8 mouse cellular contexts compared by ENCODE assay signal in the genomic region with DNA sequence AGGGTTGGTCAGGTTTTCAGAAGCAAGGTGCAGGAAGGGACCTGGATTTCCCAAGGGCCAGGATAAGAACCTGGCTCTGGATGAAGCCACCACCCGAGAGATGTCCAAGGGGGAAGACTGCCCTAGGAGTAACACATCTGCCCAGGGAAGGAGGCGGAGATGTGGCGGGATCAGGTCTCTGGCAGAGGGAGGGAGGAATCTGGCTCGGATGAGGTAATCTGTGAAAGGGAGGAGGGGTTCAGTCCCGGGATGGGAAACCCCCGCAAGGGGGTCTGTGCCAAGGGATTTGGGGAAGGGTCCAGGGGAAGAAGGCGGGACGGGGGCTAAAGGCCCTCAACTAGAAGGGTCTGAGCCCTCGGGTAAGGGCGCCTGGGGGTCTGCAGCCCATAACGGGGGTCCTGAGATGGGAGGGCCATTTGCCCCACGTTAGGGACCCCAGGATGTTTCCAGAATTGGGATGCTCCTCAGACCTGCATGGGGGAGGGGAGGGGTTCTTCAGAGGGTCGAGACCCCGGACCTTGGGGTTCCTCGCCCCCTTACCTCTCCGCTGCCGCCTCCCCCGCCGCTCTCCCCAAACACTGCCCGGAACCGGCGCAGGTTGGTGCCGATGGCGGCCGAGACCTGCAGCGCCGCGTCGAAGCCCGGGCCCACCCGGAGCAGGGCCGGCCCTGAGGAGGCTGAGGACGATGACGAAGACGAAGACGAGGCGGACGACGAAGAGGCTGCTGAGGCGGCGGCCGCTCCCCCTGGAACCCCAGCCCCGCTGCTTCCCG. TPM values are rescaled to one million over a fixed set of nuclear protein-coding genes. Genes with fewer than 3 reads are reported as not detected.
DNase-seq lines count a peak whose midpoint lies in the region; ATAC-seq and TF ChIP-seq lines count a peak whose summit lies in the region.

No protein-coding gene starts in this region.

- DNase-seq in thymus, adult 2 months = peak; percentile 40
- DNase-seq in thymus, postnatal 0 days (ENCODE audit: low spot score) = no peak
- peak; percentile 69 for DNase-seq in forebrain, embryonic 11.5 days (ENCODE audit: low spot score)
- DNase-seq in intestine, embryonic 14.5 days (ENCODE audit: low spot score) = peak; percentile 64
- peak; percentile 27 for DNase-seq in liver, postnatal 0 days
- DNase-seq in retina, postnatal 1 day = peak; percentile 51
- no peak for DNase-seq in B cell, adult 2 months

- TF ChIP-seq EP300 in liver, postnatal 0 days (IDR thresholded peaks at IDR 0.05; ENCODE audit: low read depth) = no peak

- no peaks in the 10 kb centered on the region for H3K27me3 ChIP-seq in thymus, adult 2 months (ENCODE audit: control insufficient read depth, insufficient read depth, low read length)
- H3K27me3 ChIP-seq in forebrain, embryonic 11.5 days (ENCODE audit: control insufficient read depth, insufficient read depth, low read length) = no peaks in the 10 kb centered on the region
- no peaks in the 10 kb centered on the region for H3K27me3 ChIP-seq in intestine, embryonic 14.5 days (replicated peaks; ENCODE audit: control insufficient read depth, insufficient read depth, low read length)
- no peaks in the 10 kb centered on the region for H3K27me3 ChIP-seq in liver, postnatal 0 days (ENCODE audit: insufficient read depth, low read length)

- no peaks in the 10 kb centered on the region; the same call in 1 of the 2 replicates for H3K36me3 ChIP-seq in thymus, adult 2 months (ENCODE audit: control insufficient read depth, insufficient read depth, low read length)
- no peaks in the 10 kb centered on the region; the same call in 1 of the 2 replicates for H3K36me3 ChIP-seq in forebrain, embryonic 11.5 days (ENCODE audit: control insufficient read depth, insufficient read depth, low read length)
- 0 out of 2 replicates have a peak, but pooled peaks cover 5% of the 10 kb centered on the region for H3K36me3 ChIP-seq in intestine, embryonic 14.5 days (ENCODE audit: control insufficient read depth, insufficient read depth, low read length)
- H3K36me3 ChIP-seq in liver, postnatal 0 days (replicated peaks; ENCODE audit: insufficient read depth, low read length) = 0 out of 2 replicates have a peak, but pooled peaks cover 2% of the 10 kb centered on the region

- H3K4me3 ChIP-seq in thymus, adult 2 months (ENCODE audit: control insufficient read depth, insufficient read depth, low read length) = peak overlapping the region; percentile 94
- H3K4me3 ChIP-seq in bone marrow macrophage, adult 2 months (ENCODE audit: insufficient read depth, low read length) = peak overlapping the region; percentile 81
- H3K4me3 ChIP-seq in forebrain, embryonic 11.5 days (ENCODE audit: low read depth, low read length) = peak overlapping the region; percentile 90
- H3K4me3 ChIP-seq in intestine, embryonic 14.5 days (ENCODE audit: low read depth, low read length) = peak overlapping the region; percentile 98
- peak overlapping the region; percentile 91 for H3K4me3 ChIP-seq in liver, postnatal 0 days (ENCODE audit: low read depth, low read length)

- peak overlapping the region; percentile 97 for H3K4me2 ChIP-seq in forebrain, embryonic 11.5 days (ENCODE audit: low read depth, low read length, severe bottlenecking)
- peak overlapping the region; percentile 66 for H3K4me2 ChIP-seq in intestine, embryonic 14.5 days (ENCODE audit: low read length)
- peak overlapping the region; percentile 100 for H3K4me2 ChIP-seq in liver, postnatal 0 days (ENCODE audit: low read depth, low read length)

- WGBS in thymus, adult 2 months = under 1% methylated on average over 39 of the region's 44 CpGs
- WGBS in forebrain, embryonic 11.5 days = under 1% methylated on average over 44 of the region's 44 CpGs
- under 1% methylated on average over 42 of the region's 44 CpGs for WGBS in intestine, embryonic 14.5 days
- 1% methylated on average over 21 of the region's 44 CpGs for WGBS in liver, postnatal 0 days (ENCODE audit: insufficient replicate concordance)

- no peaks in the 10 kb centered on the region for H3K9me3 ChIP-seq in forebrain, embryonic 11.5 days (ENCODE audit: control insufficient read depth, low read length)
- H3K9me3 ChIP-seq in intestine, embryonic 14.5 days (ENCODE audit: control insufficient read depth, low read length) = no peaks in the 10 kb centered on the region
- H3K9me3 ChIP-seq in liver, postnatal 0 days (ENCODE audit: low read length) = no peaks in the 10 kb centered on the region

- peak overlapping the region; percentile 96 for H3K9ac ChIP-seq in forebrain, embryonic 11.5 days (ENCODE audit: low read length)
- H3K9ac ChIP-seq in intestine, embryonic 14.5 days (ENCODE audit: low read length) = peak overlapping the region; percentile 91
- H3K9ac ChIP-seq in liver, postnatal 0 days (replicated peaks) = peak overlapping the region; percentile 91

- peak; percentile 33; the same call in 1 of the 2 replicates for TF ChIP-seq CTCF in thymus, adult 2 months (IDR thresholded peaks at IDR 0.05; ENCODE audit: borderline replicate concordance, control insufficient read depth, extremely low read depth, insufficient read depth, low read length, poor library complexity)
- TF ChIP-seq CTCF in bone marrow macrophage, adult 2 months (IDR thresholded peaks at IDR 0.05; ENCODE audit: low read depth, low read length) = no peak
- TF ChIP-seq CTCF in liver, postnatal 0 days (IDR thresholded peaks at IDR 0.05; ENCODE audit: low read depth) = no peak

- 0 out of 2 replicates have a peak, but pooled peaks have one; percentile 2 for TF ChIP-seq POLR2A in thymus, adult 2 months (IDR thresholded peaks at IDR 0.05; ENCODE audit: control insufficient read depth, extremely low read depth, insufficient read depth, low read length, poor library complexity)
- no peak for TF ChIP-seq POLR2A in bone marrow macrophage, adult 2 months (IDR thresholded peaks at IDR 0.05; ENCODE audit: borderline replicate concordance, low read depth, low read length)

- H3K27ac ChIP-seq in thymus, adult 2 months (ENCODE audit: control insufficient read depth, insufficient read depth, low read length) = peak overlapping the region; percentile 91
- H3K27ac ChIP-seq in bone marrow macrophage, adult 2 months (ENCODE audit: insufficient read depth, low read depth, low read length) = no peak overlapping the region; the same call in 1 of the 2 replicates
- H3K27ac ChIP-seq in forebrain, embryonic 11.5 days (ENCODE audit: low read depth, low read length) = peak overlapping the region; percentile 99
- H3K27ac ChIP-seq in intestine, embryonic 14.5 days (ENCODE audit: low read depth) = peak overlapping the region; percentile 75
- peak overlapping the region; percentile 93 for H3K27ac ChIP-seq in liver, postnatal 0 days (ENCODE audit: low read depth)

- no peak; the same call in 1 of the 2 replicates for ATAC-seq in forebrain, embryonic 11.5 days (replicated peaks; ENCODE audit: low FRiP score)
- ATAC-seq in intestine, embryonic 14.5 days (replicated peaks; ENCODE audit: low FRiP score, low TSS enrichment, low read depth) = peak; percentile 21; the same call in 1 of the 2 replicates
- peak; percentile 28 for ATAC-seq in liver, postnatal 0 days

- peaks cover 22% of the 10 kb centered on the region for H3K4me1 ChIP-seq in thymus, adult 2 months (replicated peaks; ENCODE audit: control insufficient read depth, insufficient read depth, low read length)
- H3K4me1 ChIP-seq in bone marrow macrophage, adult 2 months (ENCODE audit: control insufficient read depth, insufficient read depth, low read length) = peaks cover 17% of the 10 kb centered on the region
- peaks cover 17% of the 10 kb centered on the region; the same call in 1 of the 2 replicates for H3K4me1 ChIP-seq in forebrain, embryonic 11.5 days (replicated peaks; ENCODE audit: control insufficient read depth, insufficient read depth, low read length)
- H3K4me1 ChIP-seq in intestine, embryonic 14.5 days (replicated peaks; ENCODE audit: control insufficient read depth, insufficient read depth, low read length) = peaks cover 45% of the 10 kb centered on the region
- peaks cover 28% of the 10 kb centered on the region for H3K4me1 ChIP-seq in liver, postnatal 0 days (ENCODE audit: insufficient read depth)

RNA-seq across cellular contexts. Expression of gene Kmt2a, which starts 0.6 kb away (rescaled TPM):
- polyA plus RNA-seq in thymus, adult 2 months (2012; rRNA removed) = 71.4 and 81.9 TPM in 2 replicates
- 13.1 and 20.1 TPM in 2 replicates for polyA plus RNA-seq in thymus, postnatal 0 days (2015; fragmentation: Nextera tagmentation; extraction: Ambion mirVana)
- 31.6 and 32.2 TPM in 2 replicates for polyA plus RNA-seq in bone marrow macrophage, adult 2 months (2012; ENCODE audit: insufficient read depth, insufficient read length, missing spikeins)
- polyA plus RNA-seq in forebrain, embryonic 11.5 days (2014; fragmentation: Nextera tagmentation; extraction: Ambion mirVana) = 18.2 and 23.2 TPM in 2 replicates
- 10.4 and 14.7 TPM in 2 replicates for polyA plus RNA-seq in intestine, embryonic 14.5 days (2014; fragmentation: Nextera tagmentation; extraction: Ambion mirVana)
- polyA plus RNA-seq in liver, postnatal 0 days (2015; fragmentation: Nextera tagmentation; extraction: Ambion mirVana) = 1.8 and 2.2 TPM in 2 replicates

RNA-seq across cellular contexts. Expression of gene Atp5l, which starts 40.0 kb away (rescaled TPM):
- 159 and 250 TPM in 2 replicates for polyA plus RNA-seq in thymus, adult 2 months (2012; rRNA removed)
- 971 and 1,014 TPM in 2 replicates for polyA plus RNA-seq in thymus, postnatal 0 days (2015; fragmentation: Nextera tagmentation; extraction: Ambion mirVana)
- polyA plus RNA-seq in bone marrow macrophage, adult 2 months (2012; ENCODE audit: insufficient read depth, insufficient read length, missing spikeins) = 311 and 441 TPM in 2 replicates
- 496 and 546 TPM in 2 replicates for polyA plus RNA-seq in forebrain, embryonic 11.5 days (2014; fragmentation: Nextera tagmentation; extraction: Ambion mirVana)
- 722 and 905 TPM in 2 replicates for polyA plus RNA-seq in intestine, embryonic 14.5 days (2014; fragmentation: Nextera tagmentation; extraction: Ambion mirVana)
- polyA plus RNA-seq in liver, postnatal 0 days (2015; fragmentation: Nextera tagmentation; extraction: Ambion mirVana) = 764 and 787 TPM in 2 replicates

Comparison
In these comparisons a context has a peak if more than half of its experiments do, and no peak if none do; other contexts are left out.
1. DNase-seq: peak in thymus, adult 2 months (single experiment), forebrain, embryonic 11.5 days (single experiment), intestine, embryonic 14.5 days (single experiment), liver, postnatal 0 days (single experiment) and retina, postnatal 1 day (single experiment); none in thymus, postnatal 0 days (single experiment) and B cell, adult 2 months (0 of 2).
2. Peak in every context shown above with its lines, with median percentiles within 50 percentile points of each other: H3K4me3 ChIP-seq, H3K4me2 ChIP-seq and H3K9ac ChIP-seq.